Mouse (Mus musculus) erythroblast, embryonic 14.5 days (primary cell): ENCODE measurements around the gene Dhx33. TPM values are rescaled to one million over a fixed set of nuclear protein-coding genes. Genes with fewer than 3 reads are reported as not detected.

Experiments used
- H3K27me3 ChIP-seq: 2 replicates; pipeline ENCODE4 v1.6.1; 2012; ENCODE audit warnings: inconsistent platforms; ENCODE audit not compliant: control insufficient read depth
- H3K36me3 ChIP-seq: 2 replicates; pipeline ENCODE4 v1.6.1; 2012; ENCODE audit warnings: mild to moderate bottlenecking, inconsistent platforms; ENCODE audit not compliant: control insufficient read depth
- H3K4me1 ChIP-seq: 2 replicates; pipeline ENCODE4 v1.6.1; 2012; ENCODE audit warnings: inconsistent platforms; ENCODE audit not compliant: control insufficient read depth
- H3K4me3 ChIP-seq: replicated peaks from 2 replicates; pipeline ENCODE3; 2012; ENCODE audit warnings: moderate library complexity, mild to moderate bottlenecking, inconsistent platforms
- H3K9me3 ChIP-seq: 2 replicates; pipeline ENCODE4 v1.6.1; 2012; ENCODE audit warnings: low read length, inconsistent platforms, mixed read lengths; ENCODE audit not compliant: control insufficient read depth
- GATA1 ChIP-seq: IDR thresholded peaks from 2 replicates; pipeline ENCODE4 v1.6.1; 2012; ENCODE audit warnings: low read length, inconsistent platforms, mixed read lengths
- TAL1 ChIP-seq: IDR thresholded peaks from 3 replicates; pipeline ENCODE4 v1.6.1; 2012; ENCODE audit warnings: low read length, inconsistent platforms, mixed read lengths
- polyA plus RNA-seq: library from polyadenylated mRNA; stranded (reverse); fragments of >175 nt; gene quantifications from 2 replicates; pipeline ENCODE4 v1.2.3, GENCODE M21; 2012

Gene Dhx33
- polyA plus RNA-seq = 0.11 and 0.27 TPM in 2 replicates

DNA sequence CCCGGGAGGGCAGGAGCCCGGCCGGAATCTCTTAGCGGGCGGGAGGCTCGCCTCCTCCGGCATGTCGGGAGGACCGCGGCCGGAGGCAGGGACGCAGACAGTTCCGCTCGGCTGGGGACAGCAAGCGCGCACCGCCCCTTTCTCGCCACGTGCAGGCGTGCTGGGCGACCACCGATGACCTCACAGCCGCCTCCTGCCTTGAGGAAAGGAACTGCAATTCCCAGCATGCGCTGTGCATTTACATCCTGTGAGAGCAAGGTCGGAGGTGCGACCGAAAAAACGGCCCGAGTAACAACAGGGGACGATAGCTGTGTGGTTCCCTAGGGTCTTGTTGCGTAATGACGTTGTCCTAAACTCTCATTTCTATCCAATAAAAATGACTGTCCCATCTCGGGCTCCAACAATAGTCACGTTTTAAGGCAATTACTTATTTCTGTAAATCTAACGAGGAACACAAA, at the start of gene Dhx33:
Gene Dhx33 (minus strand): TSS at position 122 of the 458 bp plus-strand sequence.
- no peaks in the 10 kb centered on the region for H3K9me3 ChIP-seq
- peak within 1 kb of the TSS; percentile 90 for H3K4me3 ChIP-seq
- H3K36me3 ChIP-seq = peaks cover 38% of the 10 kb centered on the region
- TF ChIP-seq TAL1 (no peak), GATA1 (no peak)
- peaks cover 34% of the 10 kb centered on the region for H3K4me1 ChIP-seq
- no peaks in the 10 kb centered on the region for H3K27me3 ChIP-seq

DNA sequence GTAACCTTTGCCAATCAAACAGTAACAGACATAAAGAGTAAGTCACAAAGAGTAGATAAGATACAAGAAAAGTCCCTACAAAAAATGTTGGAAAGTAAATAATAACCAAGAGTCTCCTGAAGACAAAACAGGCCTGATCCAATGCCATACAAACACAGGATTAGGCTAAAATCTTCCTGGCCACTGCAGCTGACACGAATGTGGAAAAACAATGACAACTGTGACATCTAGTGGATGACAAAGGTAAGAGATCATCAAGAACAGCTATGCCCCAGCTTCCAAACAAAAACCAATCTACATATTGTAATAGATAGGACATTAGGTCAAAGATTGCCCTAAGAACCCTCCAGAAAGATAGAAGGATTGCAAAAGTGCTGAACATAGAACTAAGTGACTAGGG, 48.3 kb upstream of the Dhx33 start:
- Histone ChIP-seq H3K4me3 (no peak overlapping the region), H3K27me3 (no peaks in the 10 kb centered on the region), H3K36me3 (no peaks in the 10 kb centered on the region), H3K4me1 (no peaks in the 10 kb centered on the region), H3K9me3 (no peaks in the 10 kb centered on the region)
- TF ChIP-seq TAL1 (no peak), GATA1 (no peak)

DNA sequence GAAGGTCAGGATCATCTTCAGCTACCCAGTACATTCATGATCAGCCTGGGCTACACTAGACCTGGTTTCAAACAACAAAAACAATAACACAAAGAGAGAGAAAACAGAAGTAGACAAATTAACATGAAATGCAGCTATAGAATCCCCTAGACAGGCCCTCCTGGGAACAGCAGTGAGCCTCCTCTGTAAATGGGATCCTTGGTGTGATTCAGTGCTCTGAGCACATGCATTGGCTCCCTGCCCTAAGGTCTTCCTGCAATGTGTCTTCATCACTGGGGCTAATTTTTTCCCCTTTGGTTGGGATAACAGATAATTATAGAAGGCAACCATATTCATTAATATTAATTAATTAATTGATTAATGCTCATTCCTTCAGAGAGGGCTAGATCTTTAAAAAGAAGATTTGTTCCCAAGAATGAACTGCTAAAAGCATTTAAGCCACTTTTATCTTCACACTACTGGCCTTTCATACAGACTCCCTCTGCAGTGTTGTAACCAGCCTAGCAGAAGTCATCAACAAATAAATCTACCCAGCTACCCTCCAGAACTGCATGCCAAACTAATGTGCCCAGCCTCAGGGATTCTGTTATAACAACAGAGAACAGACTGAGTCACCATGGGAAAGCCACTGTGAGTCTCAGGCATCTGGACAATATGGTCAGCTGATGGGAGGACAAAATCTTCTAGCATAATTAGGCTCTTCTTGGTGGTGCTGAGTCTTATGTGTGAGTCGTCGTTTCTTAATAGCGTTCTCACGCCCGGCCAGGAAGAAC, 35.5 kb upstream of the Dhx33 start:
- Histone ChIP-seq H3K4me3 (no peak overlapping the region), H3K9me3 (no peaks in the 10 kb centered on the region), H3K4me1 (no peaks in the 10 kb centered on the region), H3K36me3 (no peaks in the 10 kb centered on the region), H3K27me3 (no peaks in the 10 kb centered on the region)
- TF ChIP-seq GATA1 (no peak), TAL1 (no peak)

- Histone ChIP-seq H3K9me3 (no peaks in the 10 kb centered on the region), H3K4me1 (peaks cover 8% of the 10 kb centered on the region), H3K4me3 (no peak within 1 kb of the TSS), H3K27me3 (peaks cover 8% of the 10 kb centered on the region), H3K36me3 (peaks cover 50% of the 10 kb centered on the region)
- no peak for TF ChIP-seq TAL1
Measured at GRCm38 (mm10) chr11:71033163-71033761, 29.0 kb upstream of the Dhx33 start, which contains the start of gene 6330403K07Rik. Gene 6330403K07Rik, minus strand, starts transcription at chr11:71033513.

- H3K9me3 ChIP-seq = no peaks in the 10 kb centered on the region
- H3K27me3 ChIP-seq = peaks cover 8% of the 10 kb centered on the region
- peaks cover 57% of the 10 kb centered on the region for H3K36me3 ChIP-seq
- TF ChIP-seq GATA1 (no peak), TAL1 (no peak)
- peaks cover 8% of the 10 kb centered on the region for H3K4me1 ChIP-seq
- H3K4me3 ChIP-seq = no peak overlapping the region
Measured at GRCm38 (mm10) chr11:71032491-71033162, 28.4 kb upstream of the Dhx33 start.

GRCm38 (mm10) chr11:71032070-71032469, 27.8 kb upstream of the Dhx33 start:
- Histone ChIP-seq H3K27me3 (peaks cover 8% of the 10 kb centered on the region), H3K9me3 (no peaks in the 10 kb centered on the region), H3K4me3 (no peak overlapping the region), H3K4me1 (peaks cover 8% of the 10 kb centered on the region), H3K36me3 (peaks cover 62% of the 10 kb centered on the region)
- TF ChIP-seq TAL1 = no peak
- TF ChIP-seq GATA1 = no peak

DNA sequence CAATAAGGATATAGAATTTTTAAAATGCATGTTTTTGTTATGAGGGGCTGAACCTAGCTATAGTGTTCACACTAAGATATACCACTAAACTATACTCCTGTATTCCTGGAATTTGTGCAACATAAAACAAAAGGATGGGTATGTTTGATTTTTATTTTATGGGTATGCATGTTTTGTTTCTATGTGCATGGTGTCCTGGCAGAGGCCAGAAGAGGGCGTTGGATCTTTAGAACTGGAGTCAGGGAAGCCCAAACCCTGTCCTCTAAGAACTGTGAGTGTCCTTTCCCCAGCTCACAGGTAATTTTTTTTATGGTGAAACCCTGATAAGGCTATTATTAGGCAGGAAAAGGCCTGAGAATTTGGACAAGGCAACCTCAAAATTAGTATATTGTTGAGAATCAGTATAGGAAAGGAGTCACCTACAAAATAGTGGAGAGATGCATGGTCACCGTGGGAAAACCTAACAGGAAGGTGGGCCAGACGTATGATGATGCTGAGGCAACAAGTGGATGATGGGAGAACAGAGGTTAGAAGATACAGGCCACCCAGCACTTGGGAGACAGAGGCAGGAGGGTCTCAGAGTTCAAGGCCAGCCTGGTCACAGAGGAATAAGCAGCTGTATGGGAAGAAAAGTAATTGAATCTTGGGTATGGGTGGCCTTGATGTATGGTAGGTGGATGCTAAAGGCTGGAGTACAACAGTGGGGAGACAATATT, 25.3 kb upstream of the Dhx33 start:
- no peak for TF ChIP-seq GATA1
- no peak for TF ChIP-seq TAL1
- H3K36me3 ChIP-seq = peaks cover 87% of the 10 kb centered on the region

GRCm38 (mm10) chr11:71028280-71028679, 24.0 kb upstream of the Dhx33 start:
- H3K9me3 ChIP-seq = no peaks in the 10 kb centered on the region
- peaks cover 100% of the 10 kb centered on the region for H3K36me3 ChIP-seq
- H3K4me1 ChIP-seq = peaks cover 11% of the 10 kb centered on the region
- peaks cover 5% of the 10 kb centered on the region for H3K27me3 ChIP-seq
- H3K4me3 ChIP-seq = no peak overlapping the region
- TF ChIP-seq GATA1 (no peak), TAL1 (no peak)

More for the DNA sequence above, 25.3 kb upstream of the Dhx33 start:
- Histone ChIP-seq H3K4me1 (peaks cover 8% of the 10 kb centered on the region), H3K9me3 (no peaks in the 10 kb centered on the region), H3K27me3 (peaks cover 8% of the 10 kb centered on the region), H3K4me3 (no peak overlapping the region)
